Mouse (Mus musculus) brain, embryonic 14.5 days (tissue): ENCODE data around the gene Hoxc4. TPM values are rescaled to one million over a fixed set of nuclear protein-coding genes. Genes with fewer than 3 reads are reported as not detected.

ENCODE experiments used
- DNase-seq: peaks from one replicate; pipeline ENCODE4 v3.0.0-alpha.2; 2011; ENCODE audit warnings: low read depth
- CTCF ChIP-seq: fragments of 200-500 bp; IDR thresholded peaks from 2 replicates; pipeline ENCODE4 v1.5.1; 2012; ENCODE audit warnings: inconsistent platforms, mild to moderate bottlenecking, moderate library complexity, borderline replicate concordance; ENCODE audit not compliant: insufficient read depth, insufficient read length; ENCODE audit errors: extremely low read depth
- POLR2A ChIP-seq: fragments of 200-500 bp; IDR thresholded peaks from 2 replicates; pipeline ENCODE4 v1.6.1; 2012; ENCODE audit warnings: mild to moderate bottlenecking, inconsistent platforms, borderline replicate concordance; ENCODE audit not compliant: poor library complexity, insufficient read depth, insufficient read length, severe bottlenecking; ENCODE audit errors: extremely low read depth
- polyA plus RNA-seq: library from polyadenylated mRNA; depleted of rRNA; stranded (reverse); fragments of >200 nt; gene quantifications from 2 replicates; pipeline ENCODE4 v1.2.3, GENCODE M21; 2012; rRNA removed

The Hoxc4 gene
- 1.2 and 13.6 TPM in 2 replicates for polyA plus RNA-seq

GRCm38 (mm10) chr15:103018636-103019035 lies at the start of gene Hoxc4:
Gene Hoxc4, plus strand, starts transcription at chr15:103018934.
- DNase-seq, result no peak
- no peak for TF ChIP-seq POLR2A
- TF ChIP-seq CTCF, result no peak

- no peak for DNase-seq
- TF ChIP-seq CTCF (no peak), POLR2A (no peak)
Observed at GRCm38 (mm10) chr15:102969296-102969695, 49.4 kb upstream of the Hoxc4 start.

- DNase-seq, result peak; percentile 61
- TF ChIP-seq CTCF, result peak; percentile 29; the same call in 1 of the 2 replicates
- no peak for TF ChIP-seq POLR2A
Observed at GRCm38 (mm10) chr15:102970740-102971139, 48.0 kb upstream of the Hoxc4 start.

- no peak for DNase-seq
- TF ChIP-seq CTCF, result no peak
- TF ChIP-seq POLR2A, result no peak
Observed at GRCm38 (mm10) chr15:102972254-102972653, 46.5 kb upstream of the Hoxc4 start.

- TF ChIP-seq CTCF (no peak), POLR2A (no peak)
- no peak for DNase-seq
Observed at GRCm38 (mm10) chr15:102972753-102973152, 46.0 kb upstream of the Hoxc4 start.

GRCm38 (mm10) chr15:102975034-102975433 lies 43.7 kb upstream of the Hoxc4 start:
- TF ChIP-seq CTCF, result no peak
- no peak for TF ChIP-seq POLR2A

GRCm38 (mm10) chr15:102975688-102976111 lies 43.0 kb upstream of the Hoxc4 start:
- no peak for DNase-seq
- TF ChIP-seq CTCF (no peak), POLR2A (no peak)

More at GRCm38 (mm10) chr15:102975034-102975433, 43.7 kb upstream of the Hoxc4 start:
- DNase-seq, result no peak

DNA sequence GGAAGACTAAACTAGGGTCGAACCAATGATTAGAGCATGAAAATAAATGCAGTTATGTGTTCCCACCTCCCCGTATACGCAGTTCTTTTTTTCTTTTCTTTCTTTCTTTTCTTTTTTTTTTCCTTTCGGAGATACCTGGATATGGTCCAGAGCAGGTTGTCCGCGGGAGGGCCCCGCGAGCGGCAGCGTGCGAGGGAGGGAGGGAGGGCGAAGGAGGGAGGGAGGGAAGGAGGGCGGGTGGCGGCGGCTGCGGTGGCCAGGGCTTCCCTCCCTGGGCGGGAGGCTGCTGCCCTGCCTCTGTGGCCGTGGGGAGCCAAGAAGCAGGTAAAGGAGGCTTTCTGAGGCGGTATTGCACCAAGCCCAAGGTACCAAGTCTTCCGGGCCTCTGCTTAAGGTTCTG lies 42.6 kb upstream of the Hoxc4 start, which contains the start of gene Hoxc9:
Gene Hoxc9 (plus strand): TSS at position 269 of the 400 bp plus-strand sequence.
- DNase-seq, result no peak
- no peak for TF ChIP-seq CTCF
- TF ChIP-seq POLR2A, result no peak

- TF ChIP-seq POLR2A (no peak), CTCF (no peak)
Observed at GRCm38 (mm10) chr15:102976631-102977422, 41.9 kb upstream of the Hoxc4 start.

GRCm38 (mm10) chr15:102977423-102977974 lies 41.2 kb upstream of the Hoxc4 start:
- DNase-seq, result no peak
- TF ChIP-seq POLR2A, result no peak

More at GRCm38 (mm10) chr15:102976631-102977422, 41.9 kb upstream of the Hoxc4 start:
- DNase-seq, result no peak

DNA sequence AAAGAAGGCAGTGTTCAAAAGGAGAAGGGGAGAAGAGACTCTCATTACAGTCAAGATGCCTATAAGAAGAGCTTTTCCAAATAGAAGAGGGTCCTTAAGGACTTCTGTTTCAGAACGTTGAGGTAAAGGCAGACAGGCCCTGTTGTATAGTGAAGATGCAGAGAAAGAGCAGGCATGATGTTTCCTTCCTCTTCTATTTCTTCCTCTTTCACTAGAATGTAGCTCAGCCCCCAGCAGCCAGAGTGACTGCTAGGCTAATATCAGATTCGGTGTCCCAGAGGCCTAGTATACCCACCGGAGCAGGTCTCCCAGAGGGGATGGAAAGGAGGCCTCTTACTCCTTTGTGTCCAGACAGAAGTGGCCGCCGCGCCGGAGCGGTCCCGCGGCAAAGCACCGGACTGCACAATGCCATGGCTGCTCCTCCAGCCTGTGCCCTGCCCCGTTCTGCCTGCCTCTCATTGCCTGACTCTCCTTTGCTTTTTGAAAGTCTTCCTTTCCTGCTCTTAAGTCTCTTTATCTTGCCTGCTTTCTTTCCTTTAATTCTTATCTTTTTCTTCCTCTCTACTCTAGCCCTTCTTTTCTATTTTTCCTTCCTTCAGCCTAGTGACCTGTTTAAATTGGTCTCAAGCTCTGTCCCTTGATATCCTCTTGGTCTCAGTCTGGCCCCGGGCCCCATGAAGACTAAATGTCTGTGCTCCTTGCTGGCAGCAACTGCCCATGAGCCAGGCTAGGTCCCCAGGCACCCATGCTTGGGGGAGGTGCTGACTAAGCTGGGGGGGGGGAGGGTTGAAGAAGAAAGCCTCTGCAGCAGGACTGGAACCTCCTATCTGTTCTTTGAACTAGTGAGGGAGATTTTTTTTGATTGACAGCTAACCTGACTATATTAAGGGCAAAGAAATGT lies 39.9 kb upstream of the Hoxc4 start:
- TF ChIP-seq POLR2A (no peak), CTCF (no peak)
- DNase-seq, result no peak
